Mouse (Mus musculus): ENCODE measurements at regions not wholly inside any gene's neighbourhood (a gene's known extent, or its start where the extent isn't known, plus 50 kb on each side); places are given as distances from the start of the nearest gene placed in this dataset.

GRCm38 (mm10) chr12:49836282-49837070, 451.5 kb downstream of the Gm43517 start:
- no peak for ATAC-seq (replicated peaks)
- H3K9ac ChIP-seq: no peak overlapping the region
- no peak overlapping the region for H3K27ac ChIP-seq
- H3K9me3 ChIP-seq: no peaks in the 10 kb centered on the region
- no peaks in the 10 kb centered on the region for H3K36me3 ChIP-seq (replicated peaks)
- H3K27me3 ChIP-seq (replicated peaks): no peaks in the 10 kb centered on the region
- no peak overlapping the region for H3K4me3 ChIP-seq
- H3K4me2 ChIP-seq: no peak overlapping the region
- WGBS: 58% methylated on average over 7 of the region's 7 CpGs
- no peaks in the 10 kb centered on the region for H3K4me1 ChIP-seq

GRCm38 (mm10) chr12:49885507-49885906, 500.5 kb downstream of the Gm43517 start:
- no peak for ATAC-seq (replicated peaks)
- Histone ChIP-seq H3K27me3 (replicated peaks) (no peaks in the 10 kb centered on the region), H3K27ac (no peak overlapping the region), H3K4me1 (no peaks in the 10 kb centered on the region), H3K36me3 (replicated peaks) (no peaks in the 10 kb centered on the region), H3K9ac (no peak overlapping the region), H3K4me2 (no peak overlapping the region), H3K4me3 (no peak overlapping the region), H3K9me3 (no peaks in the 10 kb centered on the region)
- 87% methylated on average over 2 of the region's 2 CpGs for WGBS

- H3K4me3 ChIP-seq: no peak overlapping the region
- no peaks in the 10 kb centered on the region for H3K36me3 ChIP-seq (replicated peaks)
- no peak for ATAC-seq (replicated peaks)
- 88% methylated on average over 2 of the region's 2 CpGs for WGBS
- no peak overlapping the region for H3K4me2 ChIP-seq
- H3K9me3 ChIP-seq: no peaks in the 10 kb centered on the region
- H3K27me3 ChIP-seq (replicated peaks): no peaks in the 10 kb centered on the region
- no peaks in the 10 kb centered on the region for H3K4me1 ChIP-seq
- H3K27ac ChIP-seq: no peak overlapping the region
- no peak overlapping the region for H3K9ac ChIP-seq
Measured at GRCm38 (mm10) chr12:49887246-49887645, 502.3 kb downstream of the Gm43517 start.

- no peak overlapping the region for H3K9ac ChIP-seq
- no peak overlapping the region for H3K27ac ChIP-seq
- WGBS: 87% methylated on average over 2 of the region's 2 CpGs
- no peaks in the 10 kb centered on the region for H3K36me3 ChIP-seq (replicated peaks)
- no peak overlapping the region for H3K4me2 ChIP-seq
- H3K4me1 ChIP-seq: no peaks in the 10 kb centered on the region
- no peaks in the 10 kb centered on the region for H3K27me3 ChIP-seq (replicated peaks)
- H3K9me3 ChIP-seq: no peaks in the 10 kb centered on the region
- no peak for ATAC-seq (replicated peaks)
- no peak overlapping the region for H3K4me3 ChIP-seq
Measured at GRCm38 (mm10) chr12:49897768-49898167, 512.8 kb downstream of the Gm43517 start.

GRCm38 (mm10) chr12:49915691-49916090, 530.7 kb downstream of the Gm43517 start:
- no peak for ATAC-seq (replicated peaks)
- no peaks in the 10 kb centered on the region for H3K27me3 ChIP-seq (replicated peaks)
- 88% methylated on average over 3 of the region's 3 CpGs for WGBS
- no peak overlapping the region for H3K4me3 ChIP-seq
- H3K36me3 ChIP-seq (replicated peaks): no peaks in the 10 kb centered on the region
- H3K27ac ChIP-seq: no peak overlapping the region
- no peak overlapping the region for H3K9ac ChIP-seq
- no peak overlapping the region for H3K4me2 ChIP-seq
- no peaks in the 10 kb centered on the region for H3K9me3 ChIP-seq
- no peaks in the 10 kb centered on the region for H3K4me1 ChIP-seq

GRCm38 (mm10) chr12:49921608-49922007, 536.6 kb downstream of the Gm43517 start:
- Histone ChIP-seq H3K9ac (no peak overlapping the region), H3K36me3 (replicated peaks) (no peaks in the 10 kb centered on the region), H3K27ac (no peak overlapping the region), H3K9me3 (no peaks in the 10 kb centered on the region), H3K4me1 (no peaks in the 10 kb centered on the region), H3K27me3 (replicated peaks) (no peaks in the 10 kb centered on the region), H3K4me2 (no peak overlapping the region), H3K4me3 (no peak overlapping the region)
- WGBS: 78% methylated on average over 2 of the region's 2 CpGs
- no peak for ATAC-seq (replicated peaks)

- WGBS: 79% methylated on average over 2 of the region's 2 CpGs
- Histone ChIP-seq H3K27me3 (replicated peaks) (no peaks in the 10 kb centered on the region), H3K27ac (no peak overlapping the region), H3K9ac (no peak overlapping the region), H3K4me1 (peaks cover 4% of the 10 kb centered on the region; the same call in 1 of the 2 replicates), H3K4me3 (no peak overlapping the region), H3K36me3 (replicated peaks) (no peaks in the 10 kb centered on the region), H3K4me2 (no peak overlapping the region), H3K9me3 (no peaks in the 10 kb centered on the region)
- ATAC-seq (replicated peaks): no peak
Measured at GRCm38 (mm10) chr12:49940818-49941217, 555.8 kb downstream of the Gm43517 start.

GRCm38 (mm10) chr12:49944911-49945627, 560.1 kb downstream of the Gm43517 start:
- Histone ChIP-seq H3K4me3 (no peak overlapping the region), H3K4me2 (no peak overlapping the region), H3K4me1 (peaks cover 4% of the 10 kb centered on the region; the same call in 1 of the 2 replicates), H3K9ac (no peak overlapping the region), H3K36me3 (replicated peaks) (no peaks in the 10 kb centered on the region), H3K27ac (peak overlapping the region; percentile 52), H3K9me3 (no peaks in the 10 kb centered on the region), H3K27me3 (replicated peaks) (no peaks in the 10 kb centered on the region)
- ATAC-seq (replicated peaks): peak; percentile 78
- 46% methylated on average over 9 of the region's 9 CpGs for WGBS

- H3K27ac ChIP-seq: peak overlapping the region; percentile 52
- 32% methylated on average over 4 of the region's 4 CpGs for WGBS
- H3K9me3 ChIP-seq: no peaks in the 10 kb centered on the region
- H3K36me3 ChIP-seq (replicated peaks): no peaks in the 10 kb centered on the region
- no peaks in the 10 kb centered on the region for H3K27me3 ChIP-seq (replicated peaks)
- H3K4me2 ChIP-seq: no peak overlapping the region
- no peak overlapping the region for H3K9ac ChIP-seq
- peaks cover 4% of the 10 kb centered on the region; the same call in 1 of the 2 replicates for H3K4me1 ChIP-seq
- peak; percentile 89 for ATAC-seq (replicated peaks)
- no peak overlapping the region for H3K4me3 ChIP-seq
Measured at GRCm38 (mm10) chr12:49945628-49946220, 560.8 kb downstream of the Gm43517 start.

GRCm38 (mm10) chr12:49946752-49947260, 561.8 kb downstream of the Gm43517 start:
- Histone ChIP-seq H3K9ac (no peak overlapping the region), H3K36me3 (replicated peaks) (no peaks in the 10 kb centered on the region), H3K27ac (no peak overlapping the region), H3K9me3 (no peaks in the 10 kb centered on the region), H3K27me3 (replicated peaks) (no peaks in the 10 kb centered on the region), H3K4me3 (no peak overlapping the region), H3K4me2 (no peak overlapping the region), H3K4me1 (peaks cover 4% of the 10 kb centered on the region; the same call in 1 of the 2 replicates)
- 22% methylated on average over 5 of the region's 5 CpGs for WGBS
- no peak for ATAC-seq (replicated peaks)

GRCm38 (mm10) chr12:49950986-49951385, 566.0 kb downstream of the Gm43517 start:
- Histone ChIP-seq H3K4me2 (no peak overlapping the region), H3K9ac (no peak overlapping the region), H3K27me3 (replicated peaks) (no peaks in the 10 kb centered on the region), H3K36me3 (replicated peaks) (no peaks in the 10 kb centered on the region), H3K4me3 (no peak overlapping the region), H3K9me3 (no peaks in the 10 kb centered on the region), H3K27ac (no peak overlapping the region), H3K4me1 (no peaks in the 10 kb centered on the region)
- ATAC-seq (replicated peaks): no peak
- 85% methylated on average over 5 of the region's 5 CpGs for WGBS

GRCm38 (mm10) chr12:49951821-49952220, 566.8 kb downstream of the Gm43517 start:
- ATAC-seq (replicated peaks): 0 out of 2 replicates have a peak, but pooled peaks have one; percentile 50
- Histone ChIP-seq H3K9me3 (no peaks in the 10 kb centered on the region), H3K27me3 (replicated peaks) (no peaks in the 10 kb centered on the region), H3K27ac (no peak overlapping the region), H3K4me2 (no peak overlapping the region), H3K4me1 (no peaks in the 10 kb centered on the region), H3K4me3 (no peak overlapping the region), H3K9ac (no peak overlapping the region), H3K36me3 (replicated peaks) (no peaks in the 10 kb centered on the region)
- WGBS: 42% methylated on average over 5 of the region's 5 CpGs
